Comparison of ENCODE assay signal across 8 mouse cellular contexts in genomic region chr1:136781561-136782025, GRCm38 (mm10).
DNase-seq lines count a peak whose midpoint lies in the region; ATAC-seq and TF ChIP-seq lines count a peak whose summit lies in the region.

No protein-coding gene starts in this region.

- H3K36me3 ChIP-seq in embryonic facial prominence, embryonic 11.5 days (replicated peaks; ENCODE audit: control insufficient read depth, insufficient read depth, low read depth, low read length), result no peaks in the 10 kb centered on the region
- H3K36me3 ChIP-seq in intestine, embryonic 15.5 days, result no peaks in the 10 kb centered on the region
- no peaks in the 10 kb centered on the region for H3K36me3 ChIP-seq in liver, embryonic 14.5 days (replicated peaks; ENCODE audit: control insufficient read depth, insufficient read depth, low read depth)
- no peaks in the 10 kb centered on the region for H3K36me3 ChIP-seq in neural tube, embryonic 14.5 days (ENCODE audit: control insufficient read depth, insufficient read depth, low read length)

- H3K9ac ChIP-seq in embryonic facial prominence, embryonic 11.5 days (replicated peaks; ENCODE audit: low read length), result no peak overlapping the region
- H3K9ac ChIP-seq in intestine, embryonic 15.5 days, result no peak overlapping the region; the same call in 1 of the 2 replicates
- no peak overlapping the region for H3K9ac ChIP-seq in liver, embryonic 14.5 days (replicated peaks)
- H3K9ac ChIP-seq in neural tube, embryonic 14.5 days (replicated peaks; ENCODE audit: low read depth, low read length), result 0 out of 2 replicates have a peak overlapping the region, but pooled peaks have one; percentile 8

- DNase-seq in layer of hippocampus, adult 9-11 months, result peak; percentile 5
- no peak for DNase-seq in layer of hippocampus, adult 9-10 months (ENCODE audit: low spot score)
- peak; percentile 18 for DNase-seq in embryonic facial prominence, embryonic 11.5 days (ENCODE audit: low spot score)
- no peak for DNase-seq in liver, embryonic 14.5 days (ENCODE audit: low read depth in 3 of 3, low spot score in 3 of 3)
- no peak for DNase-seq in thymus, postnatal 36 days
- DNase-seq in c-Kit-positive CD71-positive TER-119-positive erythroid progenitor cells, embryonic 14.5 days (ENCODE audit: low spot score), result no peak

- no peak overlapping the region for H3K4me3 ChIP-seq in embryonic facial prominence, embryonic 11.5 days (ENCODE audit: low read depth, low read length)
- H3K4me3 ChIP-seq in intestine, embryonic 15.5 days (replicated peaks), result peak overlapping the region; percentile 27
- no peak overlapping the region for H3K4me3 ChIP-seq in liver, embryonic 14.5 days (ENCODE audit: insufficient read depth in 1 of 2, low read depth in 2 of 2, low read length in 2 of 2)
- H3K4me3 ChIP-seq in neural tube, embryonic 14.5 days (ENCODE audit: low read depth, low read length), result peak overlapping the region; percentile 27

- H3K27me3 ChIP-seq in embryonic facial prominence, embryonic 11.5 days (ENCODE audit: control insufficient read depth, insufficient read depth, low read length), result no peaks in the 10 kb centered on the region
- no peaks in the 10 kb centered on the region for H3K27me3 ChIP-seq in intestine, embryonic 15.5 days (replicated peaks)
- no peaks in the 10 kb centered on the region for H3K27me3 ChIP-seq in liver, embryonic 14.5 days (ENCODE audit: control insufficient read depth, insufficient read depth, low read length)
- H3K27me3 ChIP-seq in neural tube, embryonic 14.5 days (ENCODE audit: control insufficient read depth, insufficient read depth, low read length), result no peaks in the 10 kb centered on the region

- no peaks in the 10 kb centered on the region for H3K4me1 ChIP-seq in embryonic facial prominence, embryonic 11.5 days (ENCODE audit: control insufficient read depth, insufficient read depth, low read length)
- H3K4me1 ChIP-seq in intestine, embryonic 15.5 days (replicated peaks), result peaks cover 12% of the 10 kb centered on the region
- H3K4me1 ChIP-seq in liver, embryonic 14.5 days (replicated peaks; ENCODE audit: control insufficient read depth in 2 of 2, insufficient read depth in 2 of 2, low read length in 1 of 2), result 0 out of 4 replicates have a peak, but pooled peaks cover 0 to 5% of the 10 kb centered on the region in 2 experiments
- peaks cover 27% of the 10 kb centered on the region for H3K4me1 ChIP-seq in neural tube, embryonic 14.5 days (ENCODE audit: control insufficient read depth, insufficient read depth, low read length)

- no peak for TF ChIP-seq CTCF in liver, embryonic 14.5 days (IDR thresholded peaks at IDR 0.05; ENCODE audit: low read depth)

- no peak overlapping the region for H3K27ac ChIP-seq in embryonic facial prominence, embryonic 11.5 days (replicated peaks; ENCODE audit: low read depth, low read length)
- H3K27ac ChIP-seq in intestine, embryonic 15.5 days, result peak overlapping the region; percentile 17; the same call in 1 of the 2 replicates
- no peak overlapping the region for H3K27ac ChIP-seq in liver, embryonic 14.5 days
- no peak overlapping the region for H3K27ac ChIP-seq in neural tube, embryonic 14.5 days (ENCODE audit: low read depth, low read length)

- WGBS in embryonic facial prominence, embryonic 11.5 days, result 45% methylated on average over 18 of the region's 18 CpGs
- WGBS in intestine, embryonic 15.5 days, result 30% methylated on average over 18 of the region's 18 CpGs
- WGBS in liver, embryonic 14.5 days (ENCODE audit: insufficient replicate concordance), result 57% methylated on average over 18 of the region's 18 CpGs
- WGBS in neural tube, embryonic 14.5 days, result 8% methylated on average over 18 of the region's 18 CpGs

- no peak for ATAC-seq in embryonic facial prominence, embryonic 11.5 days (replicated peaks; ENCODE audit: insufficient number of reproducible peaks, low FRiP score, low TSS enrichment, low read depth)
- 0 out of 2 replicates have a peak, but pooled peaks have one; percentile 31 for ATAC-seq in intestine, embryonic 15.5 days
- ATAC-seq in liver, embryonic 14.5 days (ENCODE audit: insufficient read depth), result no peak
- peak; percentile 66; the same call in 1 of the 2 replicates for ATAC-seq in neural tube, embryonic 14.5 days (ENCODE audit: low read depth)

- TF ChIP-seq EP300 in liver, embryonic 14.5 days (IDR thresholded peaks at IDR 0.05; ENCODE audit: low read depth), result no peak

- no peaks in the 10 kb centered on the region for H3K9me3 ChIP-seq in embryonic facial prominence, embryonic 11.5 days (replicated peaks; ENCODE audit: control insufficient read depth, low read length)
- H3K9me3 ChIP-seq in intestine, embryonic 15.5 days, result no peaks in the 10 kb centered on the region
- H3K9me3 ChIP-seq in liver, embryonic 14.5 days (ENCODE audit: control insufficient read depth, low read length), result no peaks in the 10 kb centered on the region
- H3K9me3 ChIP-seq in neural tube, embryonic 14.5 days (ENCODE audit: control insufficient read depth, low read length), result no peaks in the 10 kb centered on the region

- 0 out of 2 replicates have a peak overlapping the region, but pooled peaks have one; percentile 1 for H3K4me2 ChIP-seq in embryonic facial prominence, embryonic 11.5 days (ENCODE audit: low read depth, low read length)
- H3K4me2 ChIP-seq in intestine, embryonic 15.5 days (replicated peaks), result peak overlapping the region; percentile 58
- H3K4me2 ChIP-seq in liver, embryonic 14.5 days (ENCODE audit: low read depth), result peak overlapping the region; percentile 11
- H3K4me2 ChIP-seq in neural tube, embryonic 14.5 days (ENCODE audit: low read depth, low read length), result peak overlapping the region; percentile 43

Comparison
In these comparisons a context has a peak if more than half of its experiments do, and no peak if none do; other contexts are left out.
1. DNase-seq: peak in layer of hippocampus, adult 9-11 months (single experiment) and embryonic facial prominence, embryonic 11.5 days (single experiment); none in layer of hippocampus, adult 9-10 months (single experiment), liver, embryonic 14.5 days (0 of 3), thymus, postnatal 36 days (0 of 2) and c-Kit-positive CD71-positive TER-119-positive erythroid progenitor cells, embryonic 14.5 days (single experiment).
2. ATAC-seq: peak in intestine, embryonic 15.5 days (single experiment) and neural tube, embryonic 14.5 days (single experiment); none in embryonic facial prominence, embryonic 11.5 days (single experiment) and liver, embryonic 14.5 days (single experiment).
3. H3K4me2 ChIP-seq: peak in every context shown above with its lines; median percentile 58 in intestine, embryonic 15.5 days; 43 in neural tube, embryonic 14.5 days; 11 in liver, embryonic 14.5 days; 1 in embryonic facial prominence, embryonic 11.5 days.
4. H3K4me3 ChIP-seq: peak in intestine, embryonic 15.5 days (single experiment) and neural tube, embryonic 14.5 days (single experiment); none in embryonic facial prominence, embryonic 11.5 days (single experiment) and liver, embryonic 14.5 days (0 of 2).